Mouse (Mus musculus) cerebellum, postnatal 14 days (tissue): ENCODE results near the gene Lonp2.
A peak's percentile ranks its signal among the peaks of the same experiment; 100 is the strongest.

Experiments
- DNase-seq, 2 experiments: peaks; one replicate each; pipeline ENCODE4 v3.0.0; 2021; ENCODE audit warnings: mixed read lengths in 2 of 2

The Lonp2 gene

GRCm38 (mm10) chr8:86718332-86718994, 94.6 kb downstream of the Lonp2 start:
- no peak for DNase-seq

DNA sequence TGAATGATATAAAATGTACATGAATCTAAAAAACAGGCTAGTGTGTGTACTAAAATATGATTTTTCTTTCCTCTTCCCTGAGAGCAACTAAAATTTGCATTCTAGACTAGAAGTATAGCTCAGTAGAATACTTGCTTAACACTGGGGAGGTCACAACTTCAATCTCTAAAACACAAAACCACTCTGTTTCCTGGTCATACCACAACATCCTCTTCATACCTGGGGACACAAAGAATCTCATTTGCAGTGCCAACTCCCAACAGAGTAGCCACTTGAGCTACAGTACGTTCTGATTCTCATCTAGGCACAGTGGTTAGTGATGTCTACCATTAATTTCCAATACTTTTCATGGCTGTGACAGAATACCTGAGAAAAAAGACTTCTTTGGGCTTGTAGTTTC, 95.5 kb downstream of the Lonp2 start:
- DNase-seq = no peak

GRCm38 (mm10) chr8:86720756-86721459, 97.1 kb downstream of the Lonp2 start:
- DNase-seq = no peak

- no peak for DNase-seq
Observed at GRCm38 (mm10) chr8:86721490-86721889, 97.6 kb downstream of the Lonp2 start.

DNA sequence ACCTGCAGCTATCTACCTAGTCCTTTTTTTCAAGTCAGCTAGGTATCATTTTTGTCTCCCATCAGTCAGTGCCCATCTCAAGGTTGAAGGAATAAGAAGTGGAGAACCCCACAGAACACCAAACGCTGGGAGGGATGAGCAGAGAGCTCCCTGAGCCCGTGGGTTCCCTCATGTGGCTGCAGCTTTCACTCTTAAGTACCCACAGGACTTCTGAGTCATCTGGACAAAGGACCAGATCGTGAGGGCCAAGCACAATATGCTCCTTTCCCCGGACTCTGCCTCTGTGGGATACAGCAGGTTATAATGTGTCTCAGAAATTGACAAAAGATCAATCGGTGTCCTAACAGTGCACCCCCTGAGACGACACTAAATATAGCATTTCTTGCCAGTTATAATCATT, 103.1 kb downstream of the Lonp2 start:
- no peak for DNase-seq

GRCm38 (mm10) chr8:86728224-86728950, 104.5 kb downstream of the Lonp2 start:
- no peak for DNase-seq

DNA sequence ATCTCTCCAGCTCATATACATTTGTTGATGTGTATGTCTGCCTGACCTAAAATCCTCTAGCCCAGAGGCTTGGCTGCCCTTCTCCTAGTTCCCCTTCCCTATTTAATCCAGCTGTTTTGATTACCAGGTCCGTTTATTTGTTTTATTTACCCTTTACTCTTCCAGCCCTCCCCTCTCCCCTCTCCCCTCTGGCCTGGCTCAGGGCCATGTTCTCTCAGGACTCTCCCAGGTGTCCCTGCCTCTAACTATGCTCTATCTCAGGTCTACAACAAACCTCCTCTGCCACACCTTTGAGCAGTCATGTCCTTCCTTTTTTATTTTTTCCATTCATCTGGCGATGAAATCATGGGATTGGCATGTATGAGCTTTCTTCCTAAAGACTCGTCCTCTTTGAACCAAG, 106.5 kb downstream of the Lonp2 start:
- DNase-seq = peak; percentile 37 to 40

- no peak for DNase-seq
Observed at GRCm38 (mm10) chr8:86730860-86731259, 107.0 kb downstream of the Lonp2 start.

- no peak for DNase-seq
Observed at GRCm38 (mm10) chr8:86734171-86734570, 110.3 kb downstream of the Lonp2 start.

DNA sequence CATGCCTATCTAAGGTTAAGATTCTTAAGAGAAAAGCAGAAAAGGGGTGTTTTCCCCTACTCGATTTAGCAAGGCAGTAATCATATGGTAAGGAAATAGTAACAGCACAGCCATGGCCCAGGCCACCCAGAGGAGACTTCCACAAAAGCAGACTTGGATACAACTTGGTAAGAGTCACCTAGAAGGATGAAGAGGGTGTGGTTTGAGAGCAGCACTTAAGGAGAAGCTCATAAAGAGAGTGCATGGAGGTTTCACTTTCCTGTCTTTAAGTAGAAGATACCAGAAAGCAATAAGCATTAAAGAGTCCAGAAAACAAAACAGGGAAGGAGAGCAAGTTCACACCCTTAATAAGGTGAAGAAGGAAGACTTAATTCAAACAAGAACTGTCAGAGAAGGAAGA, 111.1 kb downstream of the Lonp2 start:
- no peak for DNase-seq

GRCm38 (mm10) chr8:86735446-86736111, 111.7 kb downstream of the Lonp2 start:
- DNase-seq = no peak

- DNase-seq = no peak
Observed at GRCm38 (mm10) chr8:86740899-86741298, 117.1 kb downstream of the Lonp2 start.

DNA sequence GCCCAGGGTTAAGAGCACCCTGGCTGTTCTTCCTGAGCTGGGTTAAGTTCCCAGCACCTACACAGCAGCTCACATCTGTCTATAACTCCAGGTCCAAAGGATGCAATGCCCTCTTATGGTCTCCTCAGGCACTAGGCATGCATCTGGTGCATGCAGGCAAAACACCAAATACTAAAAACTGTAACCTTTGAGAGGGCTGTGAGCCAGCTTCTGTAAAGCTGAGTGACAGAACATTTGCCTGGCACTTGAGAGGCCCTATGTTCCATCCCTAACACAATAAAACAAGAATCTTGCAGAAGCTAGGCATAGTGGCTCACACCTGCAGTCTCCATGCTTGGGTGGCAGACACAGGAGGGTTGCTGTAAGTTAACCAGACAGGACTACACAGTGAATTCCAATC, 117.8 kb downstream of the Lonp2 start:
- no peak for DNase-seq

DNA sequence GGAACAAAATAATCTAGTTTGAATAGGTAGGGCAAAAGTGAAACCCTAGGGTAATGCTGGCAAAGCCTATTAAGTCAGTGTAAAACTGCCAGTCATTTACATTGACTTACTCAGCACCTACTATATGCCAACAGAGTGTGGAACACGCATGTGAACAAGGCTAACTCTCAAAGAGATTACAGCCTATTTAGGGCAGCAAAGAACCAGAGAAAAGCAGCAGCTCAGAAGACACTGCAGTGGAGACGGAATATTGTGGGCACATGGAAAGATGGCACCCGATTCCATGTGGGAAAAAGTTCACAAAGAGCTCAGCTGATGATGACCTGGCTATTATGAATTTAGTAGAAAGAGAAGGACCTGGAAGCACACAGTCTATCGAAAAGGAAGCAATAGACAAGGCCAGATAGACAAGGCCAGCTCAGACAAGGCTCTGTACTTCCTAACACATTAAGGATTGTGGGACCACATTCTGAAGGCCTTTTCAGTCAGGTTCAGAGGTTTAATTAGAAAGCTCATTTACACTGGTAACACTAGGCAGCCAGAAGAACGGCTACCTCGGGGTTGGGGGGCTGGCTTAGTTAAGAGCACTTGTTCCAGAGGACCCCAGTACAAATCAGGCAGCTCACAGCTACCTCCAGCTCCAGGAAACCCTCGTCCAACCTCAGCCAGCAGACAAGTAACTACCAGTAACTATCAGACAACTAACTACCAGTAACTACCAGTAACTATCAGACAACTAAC, 118.9 kb downstream of the Lonp2 start:
- no peak for DNase-seq

DNA sequence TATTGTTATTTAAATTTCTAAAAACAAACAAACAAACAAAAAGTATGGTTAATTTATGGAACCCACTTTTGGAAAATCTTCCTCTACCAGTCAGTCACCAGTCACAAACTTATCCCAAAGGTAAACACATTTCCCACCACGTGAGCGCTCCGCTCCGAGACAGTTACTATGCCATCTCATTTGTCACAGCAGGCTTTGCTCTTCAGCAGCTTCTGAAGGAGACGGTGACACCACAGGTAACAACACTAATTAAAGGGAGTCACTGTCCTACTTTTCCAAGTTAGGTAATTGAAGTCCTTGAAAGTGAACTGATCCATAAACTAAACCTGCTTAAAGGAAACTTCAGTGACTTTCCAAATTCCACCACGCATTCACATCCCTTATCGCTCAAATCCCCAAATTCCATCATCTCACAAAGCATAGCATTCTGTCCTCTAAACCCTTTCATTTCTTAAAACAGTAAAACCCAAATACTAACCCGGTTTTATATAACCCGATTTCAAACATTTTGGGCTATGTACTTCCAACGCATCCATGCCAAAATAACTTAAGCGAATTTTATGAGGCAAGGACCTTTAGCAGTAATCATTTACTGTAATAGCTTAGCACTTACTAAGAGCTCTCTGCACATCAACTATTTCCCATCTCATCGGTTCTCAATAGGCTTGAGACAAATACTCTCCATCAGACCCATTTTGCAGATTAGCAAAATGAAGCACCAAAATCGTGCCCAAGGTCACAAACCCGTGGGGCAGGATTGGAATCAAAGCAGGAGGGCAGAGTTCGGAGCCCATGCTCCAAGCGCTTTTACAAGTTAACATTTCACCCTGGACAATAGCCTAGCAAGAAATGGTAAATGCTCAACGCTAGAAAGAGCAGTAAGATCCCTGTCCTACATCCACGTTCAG, 120.7 kb downstream of the Lonp2 start:
- no peak for DNase-seq

DNA sequence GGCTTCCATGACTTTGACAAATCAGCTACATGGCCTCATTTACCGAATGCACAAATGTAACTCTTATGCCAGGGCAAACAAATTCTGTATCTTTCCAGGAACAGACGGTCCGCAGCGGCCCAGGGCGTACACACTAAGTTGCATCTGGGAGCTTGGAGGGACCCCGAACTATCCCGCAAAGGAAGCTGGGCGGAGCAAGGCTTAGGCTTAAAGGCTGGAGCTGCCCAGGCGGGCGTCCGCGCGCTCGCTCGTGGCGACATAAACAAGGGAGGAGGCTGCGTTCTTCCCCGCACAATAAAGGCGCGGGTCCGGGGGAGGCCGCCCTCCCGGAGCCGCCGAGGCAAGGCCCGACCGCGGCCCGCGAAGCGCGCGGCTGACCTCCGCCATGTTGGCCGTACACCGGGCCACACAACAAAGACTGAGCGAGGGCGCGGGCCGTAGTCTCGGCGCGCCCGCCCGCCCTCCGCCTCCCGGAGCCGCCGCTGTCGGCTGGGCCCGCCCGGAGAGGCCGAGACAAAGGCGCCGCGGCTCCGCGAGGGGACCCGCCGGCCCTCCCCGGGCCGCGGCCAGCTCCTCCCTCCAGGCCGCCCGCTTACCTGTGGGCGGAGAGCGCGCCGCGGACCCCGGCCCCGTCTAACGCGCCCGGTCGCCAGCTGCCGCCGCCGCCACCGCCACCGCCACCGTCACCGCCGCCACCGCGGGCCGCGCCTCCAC, 121.5 kb downstream of the Lonp2 start, which contains the start of the genes Gm10638 and Siah1a:
Gene Gm10638 (plus strand): TSS at position 479 of the 714 bp plus-strand sequence.
Gene Siah1a (minus strand): TSS at position 714 of the 714 bp plus-strand sequence.
- DNase-seq = peak; percentile 70 to 76

GRCm38 (mm10) chr8:86745935-86746441, 122.1 kb downstream of the Lonp2 start:
- peak; percentile 96 to 98 for DNase-seq

- DNase-seq = peak in 1 of 2 experiments; percentile 28
Observed at GRCm38 (mm10) chr8:86746511-86746910, 122.7 kb downstream of the Lonp2 start.

- no peak for DNase-seq
Observed at GRCm38 (mm10) chr8:86749842-86750241, 126.0 kb downstream of the Lonp2 start.
